Mouse (Mus musculus) bone marrow, adult 2 months (tissue): ENCODE measurements around the gene Rasl10b. TPM values are rescaled to one million over a fixed set of nuclear protein-coding genes. Genes with fewer than 3 reads are reported as not detected.

Experiments
- H3K27ac ChIP-seq: fragments of 200-500 bp; 2 replicates; pipeline ENCODE4 v1.5.1; 2012; ENCODE audit warnings: low read depth, mild to moderate bottlenecking, control low read depth, inconsistent platforms, low read length; ENCODE audit not compliant: control insufficient read depth, poor library complexity, insufficient read depth
- H3K4me1 ChIP-seq: fragments of 200-500 bp; 2 replicates; pipeline ENCODE4 v1.6.1; 2011; ENCODE audit warnings: low read length; ENCODE audit not compliant: control insufficient read depth, insufficient read depth
- H3K4me3 ChIP-seq: fragments of 200-500 bp; replicated peaks from 2 replicates; pipeline ENCODE3; 2011; ENCODE audit warnings: mild to moderate bottlenecking, low read depth, low read length, control low read depth; ENCODE audit not compliant: control insufficient read depth
- CTCF ChIP-seq: fragments of 200-500 bp; IDR thresholded peaks from 2 replicates; pipeline ENCODE4 v1.5.1; 2011; ENCODE audit warnings: low read length, control low read depth; ENCODE audit not compliant: control insufficient read depth, insufficient read depth
- POLR2A ChIP-seq: fragments of 200-500 bp; IDR thresholded peaks from 2 replicates; pipeline ENCODE4 v1.6.1; 2011; ENCODE audit warnings: low read depth, mild to moderate bottlenecking, control low read depth, low read length, borderline replicate concordance; ENCODE audit not compliant: control insufficient read depth
- WGBS: fragments of 180-500 bp; shearing (Covaris S2); methylation state at CpG from one replicate; pipeline ENCODE4 v1.1.7; 2018; 5-methylcytosine and 5-hydroxymethylcytosine counted together
- polyA plus RNA-seq: library from polyadenylated mRNA; stranded (reverse); fragments of >200 nt; gene quantifications from 2 replicates; pipeline ENCODE4 v1.2.4, GENCODE M21; 2011; ENCODE audit warnings: low replicate concordance; ENCODE audit not compliant: missing spikeins, insufficient read depth, insufficient read length

The Rasl10b gene
- polyA plus RNA-seq, 1 experiment = 1.1 TPM

DNA sequence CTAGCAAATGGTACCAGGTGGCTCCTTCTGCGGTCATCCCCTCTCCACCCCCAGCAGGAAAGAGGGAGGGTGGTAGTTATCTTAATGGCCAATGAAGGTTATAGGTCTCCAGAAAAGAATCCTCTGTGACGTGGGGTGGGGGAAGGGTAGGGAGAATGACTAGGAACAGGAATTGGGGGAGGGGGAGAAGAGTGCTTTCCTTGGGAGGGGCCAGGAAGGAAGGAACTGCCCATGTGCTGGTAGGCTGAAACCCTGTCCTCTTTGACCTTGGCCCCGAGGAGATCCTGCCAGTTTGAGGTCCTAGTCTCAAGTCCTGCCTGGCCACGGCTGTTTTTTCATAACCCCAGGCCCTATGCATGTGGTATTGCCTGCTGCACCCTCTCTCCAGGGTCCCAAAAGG, 40.4 kb downstream of the Rasl10b start:
- Histone ChIP-seq H3K27ac (no peak overlapping the region), H3K4me3 (no peak overlapping the region), H3K4me1 (no peaks in the 10 kb centered on the region; the same call in 1 of the 2 replicates)
- 57% methylated on average over 4 of the region's 4 CpGs for WGBS
- TF ChIP-seq POLR2A (no peak), CTCF (no peak)

DNA sequence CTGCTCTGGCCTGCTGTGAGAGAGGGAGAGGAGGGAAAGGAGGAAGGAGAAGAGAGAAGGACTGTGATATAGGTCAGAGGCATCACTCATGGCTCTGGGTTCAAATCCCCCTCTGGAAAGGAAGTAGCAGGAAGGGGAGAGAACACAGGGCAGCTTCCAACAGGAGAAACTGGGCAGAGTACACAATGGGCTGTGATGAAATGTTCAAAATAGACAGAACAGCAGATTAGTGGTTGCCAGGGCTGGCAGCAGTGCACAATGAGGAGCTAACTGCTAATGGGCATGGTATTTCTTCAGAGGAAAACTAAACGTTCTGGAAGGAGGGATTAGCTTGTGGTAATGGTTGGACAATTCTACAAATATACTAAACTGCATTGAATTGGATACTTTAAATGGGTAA, 41.6 kb downstream of the Rasl10b start:
- H3K4me1 ChIP-seq = no peaks in the 10 kb centered on the region
- 49% methylated on average over 1 of the region's 1 CpGs for WGBS

DNA sequence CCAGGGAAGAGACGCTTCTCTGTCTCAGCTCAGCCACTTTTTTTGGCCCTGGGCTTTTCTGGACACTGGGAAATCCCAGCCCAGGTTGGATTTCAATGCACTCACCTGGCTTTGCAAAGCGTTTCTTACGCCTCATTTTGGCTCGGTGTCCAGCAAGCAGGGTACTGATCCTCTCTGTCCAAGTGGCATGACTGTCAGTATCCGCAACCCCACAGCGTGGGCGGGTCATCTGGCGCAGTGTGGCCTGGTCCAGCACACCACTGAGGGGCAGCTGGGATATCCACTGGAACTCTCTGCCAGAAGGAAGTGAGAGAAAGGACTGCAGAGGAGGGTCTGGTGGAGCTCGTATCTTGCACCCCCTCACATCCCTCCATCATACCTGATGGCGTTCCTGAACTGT, 42.3 kb downstream of the Rasl10b start:
- Histone ChIP-seq H3K27ac (no peak overlapping the region), H3K4me3 (no peak overlapping the region), H3K4me1 (no peaks in the 10 kb centered on the region; the same call in 1 of the 2 replicates)
- TF ChIP-seq POLR2A (no peak), CTCF (no peak)
- WGBS = 85% methylated on average over 10 of the region's 10 CpGs

More for the DNA sequence above, 41.6 kb downstream of the Rasl10b start:
- Histone ChIP-seq H3K4me3 (no peak overlapping the region), H3K27ac (no peak overlapping the region)
- TF ChIP-seq POLR2A (no peak), CTCF (no peak)

DNA sequence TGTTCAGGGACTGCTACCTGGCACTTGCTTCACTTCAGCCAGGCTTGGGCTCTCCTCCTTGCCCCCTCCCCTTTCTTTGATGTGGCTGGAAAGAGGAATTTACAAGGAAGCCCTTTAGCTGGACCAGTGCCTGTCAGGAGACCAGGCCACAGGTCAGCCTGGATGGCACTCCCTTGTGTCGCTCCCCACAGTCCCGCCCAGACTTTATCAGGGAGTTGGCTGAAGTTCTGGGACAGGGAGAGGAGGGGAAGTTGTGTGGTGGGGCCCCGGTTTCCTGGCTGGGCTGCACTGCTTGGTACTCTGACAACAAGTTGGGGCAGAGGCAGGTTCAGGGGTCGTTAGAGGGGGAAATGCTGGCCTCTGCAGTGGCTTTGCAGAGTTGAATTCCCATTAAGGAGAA, 45.6 kb downstream of the Rasl10b start:
- no peaks in the 10 kb centered on the region; the same call in 1 of the 2 replicates for H3K4me1 ChIP-seq
- TF ChIP-seq CTCF (no peak), POLR2A (no peak)
- 3% methylated on average over 4 of the region's 4 CpGs for WGBS
- H3K27ac ChIP-seq = no peak overlapping the region
- no peak overlapping the region for H3K4me3 ChIP-seq

DNA sequence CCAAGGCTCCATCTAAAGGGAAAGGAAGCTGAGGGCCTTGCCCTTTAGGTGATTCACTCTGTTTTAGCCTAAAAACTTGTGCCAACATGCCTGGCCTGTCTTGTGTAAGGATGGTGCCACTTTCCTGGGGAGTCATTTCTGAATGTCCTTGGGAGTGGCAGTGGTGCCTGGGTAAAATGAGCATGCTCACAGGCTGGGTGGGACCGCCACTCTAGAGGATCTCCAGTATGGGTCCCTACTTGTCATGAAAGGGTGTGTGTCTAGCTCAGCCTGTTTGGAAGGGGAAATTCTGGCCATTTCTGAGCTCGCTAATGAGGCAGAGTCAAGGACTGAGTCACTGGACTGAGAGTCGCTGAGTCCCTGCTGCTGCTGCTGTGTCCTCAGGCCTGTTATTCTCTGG, 46.7 kb downstream of the Rasl10b start:
- Histone ChIP-seq H3K4me3 (no peak overlapping the region), H3K4me1 (no peaks in the 10 kb centered on the region; the same call in 1 of the 2 replicates), H3K27ac (no peak overlapping the region)
- 52% methylated on average over 3 of the region's 3 CpGs for WGBS
- TF ChIP-seq POLR2A (no peak), CTCF (no peak)

DNA sequence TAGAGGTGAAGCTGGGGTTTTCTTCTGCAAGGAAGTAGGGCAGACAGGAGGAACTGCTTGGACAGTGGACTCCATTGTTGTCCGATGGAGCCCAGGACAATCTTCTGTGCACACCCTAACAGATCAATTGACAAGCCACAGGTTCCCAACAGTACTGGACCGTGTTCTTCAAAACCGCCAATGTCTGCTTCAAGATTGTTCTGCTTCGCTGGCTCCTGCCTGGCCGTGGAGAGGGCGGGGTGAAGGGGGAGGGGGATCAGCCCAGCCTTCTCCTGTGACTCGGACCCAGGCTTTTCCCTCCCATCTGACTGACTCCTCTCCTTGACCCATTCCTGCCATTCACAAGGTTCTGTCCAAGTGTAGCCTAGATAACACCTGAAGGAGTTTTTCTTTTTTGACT, 48.3 kb downstream of the Rasl10b start:
- no peak overlapping the region for H3K27ac ChIP-seq
- TF ChIP-seq POLR2A (no peak), CTCF (no peak)
- no peaks in the 10 kb centered on the region; the same call in 1 of the 2 replicates for H3K4me1 ChIP-seq
- H3K4me3 ChIP-seq = no peak overlapping the region
- WGBS = 74% methylated on average over 7 of the region's 7 CpGs

DNA sequence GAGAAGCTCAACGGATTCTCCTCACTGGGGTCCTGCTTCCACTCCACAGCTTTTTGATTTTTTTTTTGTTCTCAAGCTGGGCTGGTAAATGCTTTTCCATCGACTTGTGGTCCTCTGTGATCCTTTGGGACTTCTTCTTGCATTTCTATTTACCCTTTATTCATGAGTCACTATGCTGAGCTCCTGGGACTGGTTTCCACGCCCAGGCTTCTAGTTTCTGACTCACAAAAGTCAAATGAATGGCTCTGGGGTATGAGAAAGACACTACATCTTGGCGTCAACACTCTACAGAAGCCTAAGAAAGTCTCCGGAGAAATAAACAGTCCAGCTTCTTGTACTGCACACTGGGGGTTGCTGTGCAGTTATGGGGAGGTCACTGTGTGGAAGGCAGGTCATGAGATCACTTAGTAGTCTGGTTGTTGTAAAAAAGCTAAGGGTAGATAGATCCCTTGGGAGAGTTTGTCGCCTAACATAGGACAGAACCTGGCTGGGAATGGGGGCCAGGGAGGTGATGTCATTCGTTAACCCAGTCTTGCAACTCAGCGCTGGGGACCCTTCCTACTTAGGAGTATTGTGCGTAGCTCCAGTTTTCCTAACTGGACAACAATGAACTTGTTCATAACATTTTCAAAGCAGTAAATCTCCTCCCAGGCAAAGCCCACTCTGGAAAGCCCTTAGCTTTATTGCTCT, 49.1 kb downstream of the Rasl10b start:
- Histone ChIP-seq H3K4me3 (no peak overlapping the region), H3K27ac (no peak overlapping the region), H3K4me1 (no peaks in the 10 kb centered on the region; the same call in 1 of the 2 replicates)
- WGBS = 75% methylated on average over 9 of the region's 9 CpGs
- TF ChIP-seq CTCF (no peak), POLR2A (no peak)

DNA sequence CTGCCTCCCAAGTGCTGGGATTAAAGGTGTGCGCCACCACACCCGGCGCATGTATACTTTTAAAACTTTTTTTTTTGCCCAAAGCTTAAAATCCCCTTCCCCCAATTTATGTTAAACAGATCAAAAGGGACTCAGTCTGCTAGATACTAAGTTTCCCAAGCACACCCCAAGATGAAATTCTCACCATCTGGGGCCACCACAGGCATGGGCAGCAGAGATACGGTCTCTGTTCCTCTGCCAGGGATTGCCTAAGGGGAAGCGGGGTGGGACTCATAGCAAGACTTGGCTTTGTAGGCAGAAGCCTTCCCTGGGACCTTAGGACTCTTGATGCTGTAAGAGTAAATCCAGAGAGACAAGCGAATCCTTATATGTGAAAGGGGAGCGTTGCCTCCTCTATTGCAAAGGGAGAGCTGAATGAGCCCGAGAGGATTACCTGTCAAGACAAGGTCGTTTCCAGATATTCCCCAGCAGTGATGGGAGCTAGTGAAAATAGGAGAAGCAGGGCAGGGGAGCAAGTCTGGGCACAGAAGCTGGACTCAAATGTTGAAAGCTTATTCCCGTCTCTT, 52.6 kb downstream of the Rasl10b start:
- TF ChIP-seq CTCF = no peak
- TF ChIP-seq POLR2A = no peak
- Histone ChIP-seq H3K4me3 (no peak overlapping the region), H3K27ac (no peak overlapping the region), H3K4me1 (no peaks in the 10 kb centered on the region; the same call in 1 of the 2 replicates)
- WGBS = 54% methylated on average over 10 of the region's 10 CpGs

DNA sequence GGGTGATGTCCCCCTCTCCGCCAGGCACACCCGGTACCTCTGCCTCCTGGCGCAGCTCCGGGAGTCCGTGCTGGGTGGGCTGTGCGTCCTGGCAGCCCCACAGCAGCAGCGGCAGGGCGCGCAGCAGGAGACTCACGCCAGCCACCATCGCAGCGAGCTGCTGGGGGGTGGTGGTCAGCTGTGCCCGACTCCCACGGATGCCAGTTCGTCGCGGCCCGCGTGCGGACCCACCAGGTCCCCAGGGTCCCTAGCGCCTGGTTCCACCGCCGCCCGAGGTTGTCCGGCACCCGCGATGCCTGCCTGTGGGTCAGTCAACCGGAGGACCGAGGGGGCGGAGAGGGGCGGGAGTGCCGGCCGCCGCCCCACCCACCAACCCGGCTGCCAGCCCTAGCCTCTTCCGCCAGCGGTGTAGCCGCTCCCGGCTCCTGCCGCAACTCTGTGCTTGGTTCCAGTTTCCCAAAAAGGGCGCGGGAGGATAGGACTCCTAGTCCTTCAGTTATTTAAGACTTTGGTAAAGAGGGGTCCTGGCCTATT, 53.8 kb downstream of the Rasl10b start, which contains the start of gene Mmp28:
TSS of gene Mmp28 (minus strand) at position 361 of the 534 bp plus-strand sequence.
- H3K4me3 ChIP-seq = peak within 1 kb of the TSS; percentile 54
- no peak for TF ChIP-seq CTCF
- TF ChIP-seq POLR2A = no peak
- H3K4me1 ChIP-seq = peaks cover 1% of the 10 kb centered on the region; the same call in 1 of the 2 replicates
- no peak within 1 kb of the TSS for H3K27ac ChIP-seq
- under 1% methylated on average over 42 of the region's 42 CpGs for WGBS
